Mouse (Mus musculus): Measurements from ENCODE around the gene Dpm1. TPM values are rescaled to one million over a fixed set of nuclear protein-coding genes. Genes with fewer than 3 reads are reported as not detected.

The Dpm1 gene
- total RNA-seq, 2 experiments from 2014 or later = 43.6 to 52.5 TPM

DNA sequence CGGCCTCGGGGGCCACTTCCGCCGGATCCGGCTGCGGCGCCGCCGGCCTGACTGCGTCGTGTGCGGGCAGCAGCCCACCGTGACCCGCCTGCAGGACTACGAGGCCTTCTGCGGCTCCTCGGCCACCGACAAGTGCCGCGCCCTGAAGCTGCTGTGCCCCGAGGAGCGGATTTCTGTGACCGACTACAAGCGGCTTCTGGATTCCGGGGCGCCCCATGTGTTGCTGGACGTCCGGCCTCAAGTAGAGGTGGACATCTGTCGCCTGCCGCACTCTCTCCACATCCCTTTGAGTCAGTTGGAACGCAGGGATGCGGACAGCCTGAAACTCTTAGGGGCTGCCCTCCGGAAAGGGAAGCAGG, 1.1 kb upstream of the Dpm1 start:
- intact Hi-C loops (cut with DNase I) = no loop called here
- no peak for DNase-seq (ENCODE audit: extremely low spot score in 1 of 2, low spot score in 2 of 2)

DNA sequence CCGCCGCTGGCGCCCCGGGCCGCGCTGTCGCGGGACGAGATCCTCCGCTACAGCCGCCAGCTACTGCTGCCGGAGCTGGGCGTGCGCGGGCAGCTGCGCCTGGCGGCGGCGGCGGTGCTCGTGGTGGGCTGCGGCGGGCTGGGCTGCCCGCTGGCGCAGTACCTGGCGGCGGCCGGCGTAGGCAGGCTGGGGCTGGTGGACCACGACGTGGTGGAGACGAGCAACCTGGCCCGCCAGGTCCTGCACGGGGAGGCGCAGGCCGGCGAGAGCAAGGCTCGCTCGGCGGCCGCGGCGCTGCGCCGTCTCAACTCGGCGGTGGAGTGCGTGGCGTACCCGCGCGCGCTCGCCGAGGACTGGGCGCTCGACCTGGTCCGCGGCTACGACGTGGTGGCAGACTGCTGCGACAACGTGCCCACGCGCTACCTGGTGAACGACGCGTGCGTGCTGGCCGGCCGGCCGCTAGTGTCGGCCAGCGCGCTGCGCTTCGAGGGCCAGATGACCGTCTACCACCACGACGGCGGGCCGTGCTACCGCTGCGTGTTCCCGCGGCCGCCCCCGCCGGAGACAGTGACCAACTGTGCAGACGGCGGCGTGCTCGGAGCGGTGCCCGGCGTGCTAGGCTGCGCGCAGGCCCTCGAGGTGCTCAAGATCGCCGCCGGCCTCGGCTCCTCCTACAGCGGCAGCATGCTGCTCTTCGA, 531 bp upstream of the Dpm1 start:
- intact Hi-C loops (cut with DNase I) = no loop called here
- DNase-seq (ENCODE audit: extremely low spot score in 1 of 2, low spot score in 2 of 2) = peak in 1 of 2 experiments; percentile 71

DNA sequence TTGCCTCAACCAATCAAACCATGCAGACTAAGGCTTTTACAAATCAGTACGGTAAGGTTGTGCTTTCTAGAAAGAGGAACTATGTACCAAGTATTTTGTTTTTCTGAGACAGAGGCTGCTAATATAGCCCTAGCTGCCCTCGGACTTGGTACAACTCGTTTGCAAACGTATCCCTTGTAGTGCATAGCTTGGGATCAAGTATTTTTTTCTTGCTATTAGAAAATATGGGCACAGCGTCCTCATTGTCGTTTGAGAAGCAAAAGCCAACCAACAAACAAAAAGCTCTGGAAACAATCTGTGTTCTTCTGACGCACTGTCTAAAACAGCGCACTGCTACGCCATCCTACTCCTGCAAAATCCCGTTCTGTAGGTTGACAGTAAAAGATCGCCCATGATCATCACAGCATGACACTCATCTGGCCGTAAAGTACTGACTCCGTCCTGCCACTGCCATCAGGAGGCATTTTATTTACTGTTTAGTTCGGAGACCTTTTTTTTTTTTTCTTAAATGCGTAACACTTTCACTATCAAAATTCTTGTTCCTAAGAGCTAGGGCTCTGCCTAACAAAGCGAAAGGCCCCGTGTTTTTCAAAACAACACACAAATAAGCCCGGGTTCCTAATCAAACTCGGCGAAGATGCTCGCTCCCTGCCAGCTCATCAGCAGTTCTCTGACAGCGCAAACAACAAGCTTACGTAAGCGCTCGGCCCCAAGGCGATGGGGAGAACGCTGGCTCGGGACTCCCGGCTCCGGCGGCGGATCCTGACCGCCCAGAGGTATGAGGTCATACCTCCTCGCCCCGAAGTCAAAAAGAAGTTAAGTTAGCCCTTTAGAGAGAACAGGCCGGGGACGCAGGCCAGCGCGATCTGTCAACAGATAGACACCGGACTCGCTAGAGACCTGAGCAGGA, 1.0 kb downstream of the Dpm1 start:
- intact Hi-C loops (cut with DNase I) = no loop called here
- peak in 1 of 2 experiments; percentile 59 for DNase-seq (ENCODE audit: extremely low spot score in 1 of 2, low spot score in 2 of 2)

DNA sequence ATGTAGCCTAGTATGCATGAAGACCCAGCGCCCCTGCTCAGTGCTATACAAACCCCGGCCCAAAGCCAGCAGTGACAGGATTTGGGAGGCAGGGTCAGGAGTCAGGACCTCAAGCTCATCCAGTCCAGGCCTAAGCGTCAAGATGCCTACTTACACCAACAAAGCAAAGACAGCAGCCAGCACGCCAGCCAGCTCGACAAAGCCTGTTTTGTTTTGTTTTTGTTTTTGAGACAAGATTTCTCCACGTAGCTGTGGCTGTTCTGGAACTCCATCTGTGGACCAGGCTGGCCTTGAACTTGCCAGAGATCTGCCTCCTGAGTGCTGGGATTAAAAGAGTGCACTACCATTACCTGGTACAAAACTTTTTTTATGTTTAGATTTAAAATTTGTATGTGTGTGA, 7.1 kb downstream of the Dpm1 start:
- intact Hi-C loops (cut with DNase I) = no loop called here
- no peak for DNase-seq (ENCODE audit: extremely low spot score in 1 of 2, low spot score in 2 of 2)

DNA sequence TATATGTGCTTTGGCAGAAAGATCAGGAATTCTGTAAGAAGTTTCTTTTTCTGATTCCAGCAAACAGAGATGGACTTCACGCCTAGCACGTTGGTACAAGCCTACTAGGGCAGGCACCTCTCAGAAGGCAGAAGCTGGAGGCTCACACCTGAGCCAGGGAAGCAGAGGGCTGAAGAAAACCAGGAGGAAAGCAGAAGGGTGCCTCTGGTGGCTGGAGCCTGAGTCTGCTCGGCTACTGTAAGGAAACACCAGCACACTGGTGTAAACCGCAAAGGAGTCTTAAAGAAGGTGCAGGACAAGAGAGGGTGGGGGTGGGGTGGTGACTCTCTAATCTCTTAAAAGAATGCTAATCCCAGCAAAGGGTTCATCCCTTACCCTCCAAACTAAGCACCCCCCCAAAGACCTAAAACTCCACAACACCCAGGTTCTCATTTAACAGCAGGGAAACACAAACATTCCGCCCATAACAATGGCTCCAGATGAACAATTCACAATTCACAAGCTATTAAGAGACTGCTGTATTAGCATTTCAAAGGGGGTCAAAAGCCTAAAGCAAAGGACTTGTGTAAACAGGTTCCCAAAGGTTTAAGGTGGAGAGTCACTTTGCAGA, 16.5 kb downstream of the Dpm1 start:
- DNase-seq (ENCODE audit: extremely low spot score in 1 of 2, low spot score in 2 of 2) = no peak
- intact Hi-C loops (cut with DNase I) = no loop called here

DNA sequence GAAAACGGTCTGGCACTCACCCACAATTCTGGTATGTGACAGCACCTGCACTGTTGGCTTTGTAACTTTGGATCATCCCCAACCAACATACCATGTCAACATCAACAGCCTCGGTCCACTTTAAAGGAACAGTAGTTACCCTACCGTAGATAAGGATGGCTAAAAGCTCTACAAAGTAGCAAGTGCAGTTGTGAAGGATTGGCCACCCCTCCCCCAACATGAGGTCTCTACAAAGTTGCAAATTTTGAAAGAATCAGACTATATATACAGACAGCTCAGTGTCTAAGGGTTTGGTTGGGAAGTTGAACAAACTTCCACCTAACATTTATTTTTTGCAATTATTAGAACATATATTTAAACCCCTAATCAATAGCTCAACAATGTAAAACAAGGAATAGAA, 22.5 kb downstream of the Dpm1 start:
- intact Hi-C loops (cut with DNase I) = no loop called here

DNA sequence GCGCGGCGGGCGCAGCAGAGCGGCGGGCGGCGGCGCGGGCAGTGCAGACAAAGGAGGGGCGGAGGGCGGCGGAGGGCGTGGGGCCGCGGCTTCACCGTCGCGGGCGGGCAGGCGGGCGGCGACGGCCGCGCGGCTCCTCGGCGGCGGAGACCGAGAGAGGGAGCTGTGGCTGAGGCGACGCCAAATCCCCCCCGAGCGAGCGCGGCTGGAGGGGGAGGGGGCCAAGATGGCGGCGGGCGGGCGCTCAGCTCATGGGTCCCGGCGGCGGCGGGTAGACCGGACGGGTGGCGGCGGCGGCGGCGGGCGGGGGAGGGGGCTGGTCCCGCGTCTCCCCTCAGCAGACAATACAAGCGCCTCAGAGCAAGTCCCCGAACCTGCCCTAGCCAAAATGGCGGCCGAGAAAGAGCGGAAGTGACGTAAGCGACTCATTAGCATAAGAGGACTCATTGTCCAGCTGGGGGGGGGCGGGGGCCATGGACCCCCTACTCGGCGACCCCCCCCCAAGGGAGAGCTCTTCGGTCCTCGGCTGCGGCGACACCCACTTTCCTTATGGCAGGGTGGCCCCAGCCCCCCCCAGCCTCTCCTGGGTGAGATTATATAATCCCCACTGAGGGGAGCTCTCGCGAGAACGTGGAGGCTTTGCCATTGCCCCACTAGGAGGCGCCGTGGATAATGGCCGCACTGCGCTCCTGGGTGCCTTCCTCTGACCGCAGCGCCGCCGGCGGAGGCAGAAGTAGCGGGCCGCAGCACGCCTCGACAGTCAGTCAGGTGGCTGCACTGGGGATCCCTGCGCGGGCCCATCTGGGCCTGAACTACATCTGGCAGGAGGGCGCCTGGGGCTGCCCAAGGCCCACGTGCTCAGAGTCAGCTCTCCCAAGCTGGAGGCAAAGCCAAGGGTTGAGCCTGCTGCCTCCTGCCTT, 23.4 kb downstream of the Dpm1 start, which contains the start of gene Adnp:
Gene Adnp, minus strand, starts transcription at position 388 of the 920 bp plus-strand sequence.
- DNase-seq (ENCODE audit: extremely low spot score in 1 of 2, low spot score in 2 of 2) = peak; percentile 93 to 99
- intact Hi-C loops (cut with DNase I) = no loop called here

More for the DNA sequence above, 22.5 kb downstream of the Dpm1 start:
- DNase-seq (ENCODE audit: extremely low spot score in 1 of 2, low spot score in 2 of 2) = no peak

DNA sequence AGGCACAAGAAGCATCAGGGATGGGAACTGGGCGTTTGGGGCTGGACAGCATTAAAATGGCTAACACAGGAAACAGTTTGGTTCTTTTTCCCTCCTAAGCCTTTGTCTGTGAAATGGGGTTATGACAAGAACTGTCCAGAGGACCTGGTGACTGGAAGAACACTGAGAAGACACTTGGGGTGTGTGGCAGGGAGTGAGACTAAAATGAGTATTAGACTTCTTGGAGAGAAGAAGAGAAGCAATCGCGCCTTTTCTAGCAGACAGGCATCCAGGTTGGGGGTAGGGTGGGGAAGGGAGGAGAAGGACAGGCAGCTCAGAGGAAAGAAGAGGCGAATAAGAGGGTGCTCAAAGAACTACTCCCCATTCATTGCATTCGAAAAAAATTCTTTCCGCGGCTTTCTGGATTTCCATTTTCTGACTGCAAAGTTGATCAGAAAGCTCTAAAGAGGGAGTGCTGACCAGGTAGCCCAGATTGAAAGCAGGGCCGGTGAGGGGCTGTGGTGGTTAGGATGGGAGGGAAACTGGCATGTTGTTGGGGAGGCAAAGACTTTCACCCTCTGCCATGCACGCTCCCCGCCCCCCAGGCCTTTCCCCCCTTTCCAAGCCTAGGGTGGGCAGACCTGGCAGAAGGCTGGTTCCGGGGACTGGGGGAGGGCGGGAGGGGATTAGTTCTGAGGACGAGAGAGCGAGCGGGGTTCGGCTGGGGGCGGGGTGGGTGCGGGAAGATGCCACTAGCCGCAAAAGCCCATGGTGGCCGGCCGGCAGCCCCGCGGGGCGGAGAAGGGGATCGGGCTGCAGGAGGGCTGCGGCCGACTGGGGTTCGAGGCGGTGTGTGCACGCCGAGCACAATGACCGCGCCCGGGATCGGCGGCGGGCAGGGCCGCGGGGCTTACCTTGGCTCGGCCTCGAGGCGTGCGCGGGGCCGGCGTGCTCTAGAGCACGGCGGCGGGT, 24.4 kb downstream of the Dpm1 start:
- DNase-seq (ENCODE audit: extremely low spot score in 1 of 2, low spot score in 2 of 2) = peak in 1 of 2 experiments; percentile 62
- intact Hi-C loops (cut with DNase I) = loop anchor here (2.0 kb wide), 1 partner anchor 77 kb away; no protein-coding TSS in a partner anchor

DNA sequence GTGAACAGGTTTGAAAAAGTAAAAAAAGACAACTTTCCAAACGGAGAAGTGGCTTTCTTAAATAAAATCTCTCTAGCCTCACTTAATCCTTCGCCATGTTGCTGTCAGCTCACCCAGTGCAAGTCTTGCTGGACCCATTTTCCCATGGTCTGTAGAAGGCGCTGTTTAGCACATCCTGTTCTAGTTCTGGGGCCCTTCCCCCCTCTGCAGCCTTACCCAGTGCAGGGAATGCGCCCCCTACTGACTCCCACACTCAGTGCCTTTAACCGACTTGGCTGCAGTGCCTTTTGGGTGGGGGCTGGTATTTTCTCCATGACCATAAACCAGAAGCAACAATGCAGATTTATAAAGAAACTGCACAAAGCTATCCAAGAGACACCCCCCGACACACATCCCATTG, 25.1 kb downstream of the Dpm1 start:
- peak; percentile 92 to 95 for DNase-seq (ENCODE audit: extremely low spot score in 1 of 2, low spot score in 2 of 2)
- intact Hi-C loops (cut with DNase I) = loop anchor here (2.0 kb wide), 1 partner anchor 76 kb away; no protein-coding TSS in a partner anchor

DNA sequence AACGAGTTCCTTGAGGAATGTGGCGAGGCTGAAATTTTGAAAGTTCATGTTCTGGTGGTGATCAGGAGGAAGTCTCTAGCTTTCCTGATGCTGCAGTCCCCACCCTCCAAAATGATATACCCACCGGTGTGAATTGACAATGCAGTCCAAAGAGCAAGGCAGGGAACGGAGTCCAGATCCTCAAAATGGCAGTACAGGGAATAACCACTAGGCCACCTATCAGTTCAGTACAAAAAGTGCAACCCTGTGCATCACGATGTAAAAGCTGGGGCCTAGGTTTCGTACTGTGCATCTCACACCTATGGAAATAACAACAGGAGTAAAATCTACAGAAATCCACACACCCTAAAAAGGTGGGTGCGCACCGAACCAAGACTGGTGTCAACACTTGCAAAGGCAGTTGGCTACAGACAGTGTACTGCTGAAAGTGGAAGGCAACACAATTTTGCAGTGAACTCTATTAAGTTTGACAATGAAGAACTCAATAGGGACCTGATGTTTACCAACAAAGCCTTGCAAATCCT, 25.9 kb downstream of the Dpm1 start:
- intact Hi-C loops (cut with DNase I) = loop anchor here (2.0 kb wide), 1 partner anchor 76 kb away; no protein-coding TSS in a partner anchor
- no peak for DNase-seq (ENCODE audit: extremely low spot score in 1 of 2, low spot score in 2 of 2)

DNA sequence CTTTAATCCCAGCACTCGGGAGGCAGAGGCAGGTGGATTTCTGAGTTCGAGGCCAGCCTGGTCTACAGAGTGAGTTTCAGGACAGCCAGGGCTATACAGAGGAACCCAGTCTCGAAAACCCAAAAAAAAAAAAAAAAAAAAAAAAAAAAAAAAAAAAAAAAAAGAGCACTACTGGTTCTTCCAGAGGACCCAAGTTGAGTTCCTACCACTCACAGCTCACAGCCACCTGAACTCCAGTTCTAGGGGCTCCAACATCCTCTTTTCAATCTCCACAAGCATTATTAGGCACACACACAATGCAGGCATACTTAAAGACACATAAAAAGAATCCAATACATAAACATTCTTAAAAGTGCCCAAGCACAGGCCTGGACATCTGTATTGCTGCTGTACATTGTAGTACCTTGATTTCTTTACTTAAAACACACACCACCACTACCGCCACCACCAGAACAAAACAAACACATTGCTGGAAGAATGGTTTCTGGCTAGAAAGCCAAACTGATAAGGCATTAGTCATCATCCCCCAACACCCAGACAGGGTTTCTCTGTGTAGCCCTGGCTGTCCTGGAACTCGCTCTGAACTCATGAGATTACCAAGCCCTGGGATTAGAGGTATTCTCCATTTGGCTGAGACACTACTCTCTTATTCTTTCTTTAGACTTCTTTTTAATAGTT, 30.2 kb downstream of the Dpm1 start:
- intact Hi-C loops (cut with DNase I) = no loop called here
- DNase-seq (ENCODE audit: extremely low spot score in 1 of 2, low spot score in 2 of 2) = no peak

DNA sequence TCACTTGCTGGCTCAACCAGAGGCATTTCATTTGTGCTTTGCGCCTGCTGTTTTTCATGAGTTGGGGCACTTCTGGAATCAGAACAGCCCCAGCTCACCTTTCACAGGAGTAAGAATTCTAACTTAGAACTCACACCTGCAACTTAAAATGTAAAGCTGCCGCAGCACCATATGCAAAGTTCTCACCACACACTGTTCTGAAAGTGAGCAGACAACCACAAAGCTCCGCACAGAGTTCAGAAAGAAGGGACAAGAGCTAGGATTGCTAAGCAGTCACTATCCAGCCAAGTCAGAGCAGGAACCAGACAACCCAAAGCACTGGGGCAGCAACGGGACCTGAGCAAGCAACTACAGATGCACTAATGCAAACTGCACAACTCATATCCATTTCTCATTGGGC, 30.9 kb downstream of the Dpm1 start:
- no peak for DNase-seq (ENCODE audit: extremely low spot score in 1 of 2, low spot score in 2 of 2)
- intact Hi-C loops (cut with DNase I) = no loop called here

DNA sequence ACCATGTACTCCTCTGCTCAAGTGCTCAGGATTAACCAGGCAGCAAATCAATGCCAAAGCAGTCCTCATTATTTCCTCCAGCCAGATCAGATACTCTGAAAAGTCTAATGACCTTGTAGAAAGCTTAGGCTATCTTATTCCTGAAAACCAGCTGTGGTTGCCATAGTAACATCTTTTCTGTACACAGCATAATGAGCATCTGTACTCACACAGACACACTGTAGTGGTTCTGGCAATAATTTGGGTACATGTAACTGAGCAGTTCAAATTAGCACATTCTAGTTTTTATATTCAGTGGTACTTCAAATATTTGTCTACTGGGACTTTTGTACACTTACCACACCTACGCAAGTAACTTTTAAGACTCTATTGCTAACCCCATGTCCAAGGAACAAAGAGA, 32.0 kb downstream of the Dpm1 start:
- intact Hi-C loops (cut with DNase I) = no loop called here
- DNase-seq (ENCODE audit: extremely low spot score in 1 of 2, low spot score in 2 of 2) = no peak

DNA sequence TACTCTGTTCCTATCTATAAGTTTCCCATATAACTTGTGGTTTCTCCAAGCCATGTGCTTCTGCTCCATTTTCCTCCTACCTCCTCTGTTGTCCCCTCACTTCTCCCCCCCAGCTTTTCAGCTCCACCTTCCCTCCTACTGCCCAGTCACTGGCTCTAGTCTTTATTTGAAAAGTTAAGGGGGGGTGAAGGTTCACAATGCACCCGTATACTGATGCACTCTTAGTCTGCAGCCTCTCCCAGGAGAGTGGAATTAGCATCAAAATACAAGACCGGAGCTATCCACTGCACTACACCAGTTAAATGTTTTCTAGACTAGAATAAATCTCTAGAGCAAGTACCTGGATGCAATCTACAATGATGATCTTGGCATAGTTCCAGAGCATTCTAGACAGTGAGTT, 34.7 kb downstream of the Dpm1 start:
- intact Hi-C loops (cut with DNase I) = no loop called here
- no peak for DNase-seq (ENCODE audit: extremely low spot score in 1 of 2, low spot score in 2 of 2)

DNA sequence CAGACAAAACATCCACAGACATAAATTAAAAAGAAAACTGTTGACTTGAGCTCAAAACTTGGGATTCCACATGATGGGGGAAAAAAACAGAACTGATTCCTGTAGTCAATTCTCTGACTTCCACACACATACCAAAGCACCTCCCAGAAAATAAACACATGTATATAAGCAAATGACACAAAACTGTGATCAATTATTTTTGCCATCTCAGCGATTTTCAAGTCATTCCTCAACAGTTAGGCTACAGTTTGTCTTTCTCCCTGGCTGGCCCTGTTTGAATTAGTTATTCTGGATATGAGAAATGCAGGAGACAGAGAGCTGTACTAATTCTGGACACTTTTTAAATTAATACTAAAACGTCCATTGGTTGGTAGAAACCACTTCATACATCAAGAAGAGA, 36.7 kb downstream of the Dpm1 start:
- intact Hi-C loops (cut with DNase I) = no loop called here
- no peak for DNase-seq (ENCODE audit: extremely low spot score in 1 of 2, low spot score in 2 of 2)

DNA sequence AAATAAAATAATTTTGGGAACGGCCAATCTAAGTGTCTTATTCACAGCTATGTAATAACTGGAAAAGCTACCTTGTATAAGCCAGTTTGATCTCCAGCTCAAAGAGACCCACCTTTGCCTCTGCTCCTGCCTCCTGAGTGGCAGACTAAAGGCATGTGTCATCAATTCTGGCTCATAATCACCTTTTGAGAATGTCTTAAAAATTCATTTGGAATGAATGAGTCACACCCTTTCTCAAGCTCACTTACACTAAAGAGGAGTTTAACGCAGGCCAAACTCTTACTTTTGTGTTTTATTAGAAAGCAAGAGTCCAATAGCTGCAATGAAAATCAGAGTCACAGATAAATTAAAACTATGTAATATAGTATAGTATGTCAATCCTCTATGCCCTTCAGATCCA, 38.5 kb downstream of the Dpm1 start:
- intact Hi-C loops (cut with DNase I) = no loop called here
- DNase-seq (ENCODE audit: extremely low spot score in 1 of 2, low spot score in 2 of 2) = no peak

DNA sequence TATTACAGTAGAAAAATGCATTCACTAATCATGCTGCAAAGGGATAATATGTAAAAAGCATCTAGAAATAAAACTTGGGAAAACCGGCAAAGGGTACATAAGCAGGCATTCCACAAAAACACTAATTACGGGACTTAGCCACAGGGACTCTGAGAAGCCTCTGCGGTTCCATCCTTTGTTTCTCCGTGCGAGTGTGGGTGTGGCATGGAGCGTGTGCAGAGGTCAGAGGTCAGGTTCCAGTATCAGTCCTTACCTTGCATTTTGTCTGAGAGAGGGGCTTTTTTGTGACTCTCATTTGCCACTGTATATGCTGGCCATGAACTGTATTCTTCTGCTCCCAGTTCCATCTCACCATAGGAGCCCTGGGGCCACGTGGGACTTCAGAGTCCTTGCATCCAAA, 54.4 kb downstream of the Dpm1 start:
- DNase-seq (ENCODE audit: extremely low spot score in 1 of 2, low spot score in 2 of 2) = no peak
- intact Hi-C loops (cut with DNase I) = no loop called here

All from left cerebral cortex, postnatal 10 days (tissue).